8 mouse cellular contexts compared by ENCODE assay signal in genomic region chr4:132938181-132938941, GRCm38 (mm10). TPM values are rescaled to one million over a fixed set of nuclear protein-coding genes. Genes with fewer than 3 reads are reported as not detected.
DNase-seq lines count a peak whose midpoint lies in the region; ATAC-seq and TF ChIP-seq lines count a peak whose summit lies in the region.

No protein-coding gene starts in this region.

- no peaks in the 10 kb centered on the region for H3K36me3 ChIP-seq in hindbrain, embryonic 13.5 days
- H3K36me3 ChIP-seq in neural tube, embryonic 14.5 days (ENCODE audit: control insufficient read depth, insufficient read depth, low read length), result no peaks in the 10 kb centered on the region

- peak; percentile 36; the same call in 1 of the 2 replicates for TF ChIP-seq POLR2A in embryonic fibroblast, embryonic 13.5 days (IDR thresholded peaks at IDR 0.05; ENCODE audit: low read depth, low read length)

- H3K9me3 ChIP-seq in hindbrain, embryonic 13.5 days, result no peaks in the 10 kb centered on the region
- H3K9me3 ChIP-seq in neural tube, embryonic 14.5 days (ENCODE audit: control insufficient read depth, low read length), result no peaks in the 10 kb centered on the region

- peak overlapping the region; percentile 36 for H3K4me2 ChIP-seq in hindbrain, embryonic 13.5 days
- H3K4me2 ChIP-seq in neural tube, embryonic 14.5 days (ENCODE audit: low read depth, low read length), result peak overlapping the region; percentile 32

- ATAC-seq in hindbrain, embryonic 13.5 days (ENCODE audit: low FRiP score), result peak; percentile 67; the same call in 1 of the 2 replicates
- ATAC-seq in neural tube, embryonic 14.5 days (ENCODE audit: low read depth), result peak; percentile 67; the same call in 1 of the 2 replicates

- peak overlapping the region; percentile 63 for H3K9ac ChIP-seq in hindbrain, embryonic 13.5 days
- H3K9ac ChIP-seq in neural tube, embryonic 14.5 days (replicated peaks; ENCODE audit: low read depth, low read length), result peak overlapping the region; percentile 28; the same call in 1 of the 2 replicates

- H3K27me3 ChIP-seq in hindbrain, embryonic 13.5 days, result peaks cover 16% of the 10 kb centered on the region
- H3K27me3 ChIP-seq in neural tube, embryonic 14.5 days (ENCODE audit: control insufficient read depth, insufficient read depth, low read length), result no peaks in the 10 kb centered on the region

- no peak overlapping the region for H3K4me3 ChIP-seq in embryonic fibroblast, embryonic 13.5 days (ENCODE audit: insufficient read depth, low read length)
- H3K4me3 ChIP-seq in hindbrain, embryonic 13.5 days, result no peak overlapping the region
- H3K4me3 ChIP-seq in neural tube, embryonic 14.5 days (ENCODE audit: low read depth, low read length), result no peak overlapping the region

- peak overlapping the region; percentile 63 for H3K27ac ChIP-seq in embryonic fibroblast, embryonic 13.5 days (ENCODE audit: insufficient read depth, low read length)
- H3K27ac ChIP-seq in hindbrain, embryonic 13.5 days, result peak overlapping the region; percentile 90
- H3K27ac ChIP-seq in neural tube, embryonic 14.5 days (ENCODE audit: low read depth, low read length), result peak overlapping the region; percentile 81

- peak; percentile 47 to 61 for DNase-seq in left cerebral cortex, adult 18-20 months (ENCODE audit: low spot score in 2 of 2)
- no peak for DNase-seq in left cerebral cortex, adult 11 months (ENCODE audit: low spot score)
- DNase-seq in layer of hippocampus, postnatal 14 days (ENCODE audit: low spot score in 2 of 2), result peak; percentile 72 to 81
- DNase-seq in ovary, postnatal 36 days (ENCODE audit: low spot score), result no peak
- no peak for DNase-seq in yolk sac, embryonic 10.5 days (ENCODE audit: low spot score)

- no peak for TF ChIP-seq CTCF in embryonic fibroblast, embryonic 13.5 days (IDR thresholded peaks at IDR 0.05; ENCODE audit: borderline replicate concordance, insufficient read depth, low read length)

- H3K4me1 ChIP-seq in embryonic fibroblast, embryonic 13.5 days (ENCODE audit: control insufficient read depth, insufficient read depth, low read length), result no peaks in the 10 kb centered on the region
- peaks cover 27% of the 10 kb centered on the region for H3K4me1 ChIP-seq in hindbrain, embryonic 13.5 days (replicated peaks)
- H3K4me1 ChIP-seq in neural tube, embryonic 14.5 days (ENCODE audit: control insufficient read depth, insufficient read depth, low read length), result peaks cover 9% of the 10 kb centered on the region; the same call in 1 of the 2 replicates

- 42% methylated on average over 12 of the region's 12 CpGs for WGBS in hindbrain, embryonic 13.5 days
- WGBS in neural tube, embryonic 14.5 days, result 32% methylated on average over 12 of the region's 12 CpGs

RNA-seq across cellular contexts. Expression of gene Fam76a, which starts 16.0 kb away (rescaled TPM):
- total RNA-seq in left cerebral cortex, adult 18-20 months (2021), result 10 to 100 TPM; 53.2 to 58.1 TPM
- polyA plus RNA-seq in embryonic fibroblast, embryonic 13.5 days (2011; ENCODE audit: insufficient read length, low read depth, missing spikeins), result 33.5 and 38.8 TPM in 2 replicates
- 38.7 and 38.9 TPM in 2 replicates for polyA plus RNA-seq in hindbrain, embryonic 13.5 days (2015; fragmentation: Nextera tagmentation; extraction: Ambion mirVana)
- 10 to 100 TPM; 32.4 to 34.6 TPM for total RNA-seq in layer of hippocampus, postnatal 14 days (2021)
- 31.4 and 32.1 TPM in 2 replicates for polyA plus RNA-seq in neural tube, embryonic 14.5 days (2014; fragmentation: Nextera tagmentation; extraction: Ambion mirVana)

RNA-seq across cellular contexts. Expression of gene Fgr, which starts 35.5 kb away (rescaled TPM):
- under 1 TPM; 0.26 to 0.59 TPM for total RNA-seq in left cerebral cortex, adult 18-20 months (2021)
- not detected in 2 replicates for polyA plus RNA-seq in embryonic fibroblast, embryonic 13.5 days (2011; ENCODE audit: insufficient read length, low read depth, missing spikeins)
- polyA plus RNA-seq in hindbrain, embryonic 13.5 days (2015; fragmentation: Nextera tagmentation; extraction: Ambion mirVana), result 0.13 TPM in 1 of 2 replicates, not detected in the other
- total RNA-seq in layer of hippocampus, postnatal 14 days (2021), result not detected
- not detected in 2 replicates for polyA plus RNA-seq in neural tube, embryonic 14.5 days (2014; fragmentation: Nextera tagmentation; extraction: Ambion mirVana)

RNA-seq across cellular contexts. Expression of gene Stx12, which starts 54.1 kb away (rescaled TPM):
- 100 to 1,000 TPM; 106 to 111 TPM for total RNA-seq in left cerebral cortex, adult 18-20 months (2021)
- polyA plus RNA-seq in embryonic fibroblast, embryonic 13.5 days (2011; ENCODE audit: insufficient read length, low read depth, missing spikeins), result 71.8 and 72.4 TPM in 2 replicates
- polyA plus RNA-seq in hindbrain, embryonic 13.5 days (2015; fragmentation: Nextera tagmentation; extraction: Ambion mirVana), result 141 and 144 TPM in 2 replicates
- 100 to 1,000 TPM; 104 to 105 TPM for total RNA-seq in layer of hippocampus, postnatal 14 days (2021)
- polyA plus RNA-seq in neural tube, embryonic 14.5 days (2014; fragmentation: Nextera tagmentation; extraction: Ambion mirVana), result 167 and 171 TPM in 2 replicates

Comparison
In these comparisons a context has a peak if more than half of its experiments do, and no peak if none do; other contexts are left out.
1. DNase-seq: peak in left cerebral cortex, adult 18-20 months (2 of 2) and layer of hippocampus, postnatal 14 days (2 of 2); none in left cerebral cortex, adult 11 months (single experiment), ovary, postnatal 36 days (single experiment) and yolk sac, embryonic 10.5 days (single experiment).
2. Peak in every context shown above with its lines, with median percentiles within 50 percentile points of each other: H3K27ac ChIP-seq.